25 mouse cellular contexts compared by ENCODE assay signal in the genomic region with DNA sequence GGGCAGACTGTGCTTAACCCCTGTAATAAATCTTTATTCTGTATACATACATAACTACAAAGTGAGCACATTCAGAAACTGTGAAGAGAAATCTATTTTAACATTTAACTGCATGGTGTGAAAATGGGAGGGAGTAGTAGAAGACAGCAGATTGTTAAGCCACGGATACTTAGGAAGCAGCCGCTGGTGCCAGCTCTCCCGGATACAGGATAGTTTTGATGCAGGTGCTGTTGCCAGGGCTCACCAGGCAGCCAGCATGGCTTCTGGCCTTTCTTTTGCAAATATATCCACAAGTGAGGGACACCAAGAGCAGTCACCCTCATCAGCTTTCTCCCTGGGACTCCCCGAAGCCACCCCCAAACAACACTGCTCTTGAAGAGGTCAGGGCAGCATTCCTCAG. TPM values are rescaled to one million over a fixed set of nuclear protein-coding genes. Genes with fewer than 3 reads are reported as not detected.
A peak's percentile ranks its signal among the peaks of the same experiment; 100 is the strongest.
DNase-seq lines count a peak whose midpoint lies in the region; ATAC-seq and TF ChIP-seq lines count a peak whose summit lies in the region.
"Had no signal": no experiment of that assay in that cellular context is flagged by ENCODE, and none has a peak within 500 bp of the region (broad histone marks: within the 10 kb centered on the region; RNA-seq: fewer than 3 reads in every experiment).

No protein-coding gene starts in this region.

- H3K9me3 ChIP-seq in midbrain, embryonic 15.5 days, result no peaks in the 10 kb centered on the region
- H3K9me3 ChIP-seq: heart, embryonic 15.5 days; hindbrain, embryonic 13.5 days; kidney, embryonic 15.5 days; limb, embryonic 12.5 days; midbrain, embryonic 10.5 days; neural tube, embryonic 15.5 days had no signal

- ATAC-seq in midbrain, embryonic 15.5 days (replicated peaks), result no peak
- ATAC-seq: activated CD4-positive, CD25-positive, alpha-beta regulatory T cell, adult 4 months; forebrain, embryonic 16.5 days; liver, postnatal 0 days; lung, postnatal 0 days had no signal

- H3K27ac ChIP-seq in midbrain, embryonic 15.5 days, result no peak overlapping the region
- H3K27ac ChIP-seq: heart, embryonic 15.5 days; hindbrain, embryonic 13.5 days; kidney, embryonic 15.5 days; limb, embryonic 12.5 days; midbrain, embryonic 10.5 days; neural tube, embryonic 15.5 days had no signal

- intact Hi-C loops in left cerebral cortex, postnatal 14 days (cut with DNase I), result no loop called here

- TF ChIP-seq POLR2A in brain, embryonic 14.5 days (IDR thresholded peaks at IDR 0.05; ENCODE audit: borderline replicate concordance, extremely low read depth, insufficient read depth, insufficient read length, poor library complexity, severe bottlenecking), result no peak

- H3K4me1 ChIP-seq in midbrain, embryonic 15.5 days, result peaks cover 17% of the 10 kb centered on the region

- no peak overlapping the region for H3K9ac ChIP-seq in midbrain, embryonic 15.5 days
- H3K9ac ChIP-seq: heart, embryonic 15.5 days; hindbrain, embryonic 13.5 days; kidney, embryonic 15.5 days; limb, embryonic 12.5 days; liver, postnatal 0 days; neural tube, embryonic 15.5 days had no signal

- WGBS in midbrain, embryonic 15.5 days, result 13% methylated on average over 4 of the region's 4 CpGs

- H3K4me3 ChIP-seq in midbrain, embryonic 15.5 days, result no peak overlapping the region
- H3K4me3 ChIP-seq: heart, embryonic 15.5 days; hindbrain, embryonic 13.5 days; kidney, embryonic 15.5 days; limb, embryonic 12.5 days; midbrain, embryonic 10.5 days; neural tube, embryonic 15.5 days had no signal

- no peak for TF ChIP-seq CTCF in brain, embryonic 14.5 days (IDR thresholded peaks at IDR 0.05; ENCODE audit: borderline replicate concordance, extremely low read depth, insufficient read depth, insufficient read length)

- H3K4me2 ChIP-seq in midbrain, embryonic 15.5 days, result no peak overlapping the region
- H3K4me2 ChIP-seq: heart, embryonic 15.5 days; hindbrain, embryonic 13.5 days; kidney, embryonic 15.5 days; limb, embryonic 12.5 days; liver, embryonic 11.5 days; neural tube, embryonic 15.5 days had no signal

- peak; percentile 26 to 66 for DNase-seq in left cerebral cortex, postnatal 14 days (ENCODE audit: low spot score in 2 of 2)
- no peak for DNase-seq in left cerebral cortex, adult 11 months (ENCODE audit: low spot score)
- DNase-seq in brain, embryonic 14.5 days (ENCODE audit: low read depth), result peak; percentile 15
- DNase-seq in cerebellum, adult 8-10 months, result peak; percentile 65
- DNase-seq in cerebellum, postnatal 36 days, result peak; percentile 68 to 70
- no peak for DNase-seq in embryo, embryonic 10.5 days (ENCODE audit: low spot score)
- DNase-seq: adrenal gland, postnatal 10 days; heart, postnatal 36 days; kidney, adult 11 months; kidney, postnatal 36 days; liver, postnatal 0 days; right cerebral cortex, postnatal 25 days; thymus, postnatal 25 days had no signal

- H3K36me3 ChIP-seq in midbrain, embryonic 15.5 days (replicated peaks), result no peaks in the 10 kb centered on the region
- H3K36me3 ChIP-seq: heart, embryonic 15.5 days; hindbrain, embryonic 13.5 days; kidney, embryonic 15.5 days; limb, embryonic 12.5 days; midbrain, embryonic 10.5 days; neural tube, embryonic 15.5 days had no signal

- no peaks in the 10 kb centered on the region for H3K27me3 ChIP-seq in midbrain, embryonic 15.5 days (replicated peaks)
- H3K27me3 ChIP-seq: hindbrain, embryonic 13.5 days; kidney, embryonic 15.5 days; limb, embryonic 12.5 days; neural tube, embryonic 15.5 days had no signal

RNA-seq across cellular contexts. Expression of gene Fzd7, which starts 13.1 kb away (rescaled TPM):
- 1 to 10 TPM; 5.6 to 6.0 TPM for total RNA-seq in left cerebral cortex, postnatal 14 days (2021)
- polyA plus RNA-seq in brain, embryonic 14.5 days (2012; rRNA removed), result 8.3 and 10.7 TPM in 2 replicates
- 3.0 and 3.3 TPM in 2 replicates for polyA plus RNA-seq in midbrain, embryonic 15.5 days (2015; fragmentation: Nextera tagmentation; extraction: Ambion mirVana)
- polyA plus RNA-seq: activated CD4-positive, CD25-positive, alpha-beta regulatory T cell, adult 4 months had no signal

RNA-seq across cellular contexts. Expression of gene Gm973, which starts 46.9 kb away (rescaled TPM):
- 1 to 10 TPM; 5.8 to 9.0 TPM for total RNA-seq in left cerebral cortex, postnatal 14 days (2021)
- 2.1 and 6.4 TPM in 2 replicates for polyA plus RNA-seq in brain, embryonic 14.5 days (2012; rRNA removed)
- 10.9 and 14.8 TPM in 2 replicates for polyA plus RNA-seq in midbrain, embryonic 15.5 days (2015; fragmentation: Nextera tagmentation; extraction: Ambion mirVana)
- polyA plus RNA-seq: activated CD4-positive, CD25-positive, alpha-beta regulatory T cell, adult 4 months; liver, postnatal 0 days; spleen, adult 2 months had no signal

Comparison
In these comparisons a context has a peak if more than half of its experiments do, and no peak if none do; other contexts are left out.
1. DNase-seq: peak in left cerebral cortex, postnatal 14 days (2 of 2), brain, embryonic 14.5 days (single experiment), cerebellum, adult 8-10 months (single experiment) and cerebellum, postnatal 36 days (2 of 2); none in left cerebral cortex, adult 11 months (single experiment) and embryo, embryonic 10.5 days (single experiment).